Mouse (Mus musculus) embryonic stem cell, embryonic (primary cell): ENCODE measurements around the gene Tmem114.

ENCODE experiments used
- CTCF ChIA-PET, 4 experiments: fragments of 300-600 bp in 2 of 4; fragments of 350-600 bp in 2 of 4; sonication (Branson Sonifier 250); formaldehyde crosslinking; loops; one replicate each; lab custom pipeline; 2022; ENCODE audit warnings: inconsistent platforms in 2 of 4; lab: Charles Lee
- POLR2A ChIA-PET, 4 experiments: fragments of 300-600 bp in 2 of 4; fragments of 350-600 bp in 2 of 4; sonication (Branson Sonifier 250); formaldehyde crosslinking; loops; one replicate each; lab custom pipeline; 2022; ENCODE audit warnings: antibody characterized with exemption in 4 of 4, inconsistent platforms in 1 of 4; lab: Charles Lee

Gene Tmem114

DNA sequence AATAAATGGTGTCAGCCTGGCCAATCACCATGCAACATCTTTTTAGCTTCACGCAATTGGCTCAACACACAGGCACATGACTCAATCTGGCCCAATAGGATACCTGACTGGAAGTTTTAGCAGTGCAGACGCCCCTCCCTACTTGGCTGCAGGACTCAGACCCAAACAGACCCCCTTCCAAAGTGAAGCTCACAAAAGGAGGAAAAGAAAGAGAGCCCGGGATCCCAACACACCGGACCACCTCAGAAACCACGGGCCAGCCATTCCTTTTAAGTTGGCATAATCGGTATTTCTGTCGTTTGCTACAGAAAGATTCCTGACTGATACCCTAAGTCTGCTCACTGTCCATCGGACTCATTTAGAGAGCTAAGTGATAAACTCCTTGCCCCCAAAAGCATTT lies 5.3 kb downstream of the Tmem114 start:
- ChIA-PET POLR2A (interaction anchor here in 1 of 4 experiments (1.0 kb wide), 1 partner anchor 10 kb away, joined by 4 read pairs; no protein-coding TSS in a partner anchor), CTCF (interaction anchor here in 3 of 4 experiments (0.6 to 1.1 kb wide), 4 partner anchors 255 to 455 kb away, joined by 3 to 5 read pairs (median 4); no protein-coding TSS in a partner anchor)

DNA sequence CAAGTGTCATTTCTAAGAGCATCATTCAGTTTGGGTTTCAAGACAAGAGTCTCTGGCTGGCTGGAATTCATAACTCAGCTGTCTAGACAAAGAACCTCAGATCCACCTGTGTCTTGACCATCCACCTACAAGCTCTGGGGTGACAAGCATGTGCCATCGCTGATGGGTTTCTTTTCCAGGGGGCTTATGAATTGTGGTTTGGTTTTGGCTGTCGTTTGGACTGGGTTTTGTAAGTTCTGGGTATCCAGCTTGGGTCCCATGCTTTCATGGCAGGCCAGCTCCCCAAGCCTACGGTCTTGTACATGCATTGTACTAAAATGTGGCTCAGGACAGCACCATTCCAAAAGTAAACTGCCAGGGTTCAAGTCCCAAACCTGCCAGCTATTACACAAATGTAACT lies 6.8 kb downstream of the Tmem114 start:
- ChIA-PET POLR2A (no interaction called here), CTCF (interaction anchor here in 1 of 4 experiments (0.6 kb wide), 1 partner anchor 9 kb away, joined by 4 read pairs; no protein-coding TSS in a partner anchor)

DNA sequence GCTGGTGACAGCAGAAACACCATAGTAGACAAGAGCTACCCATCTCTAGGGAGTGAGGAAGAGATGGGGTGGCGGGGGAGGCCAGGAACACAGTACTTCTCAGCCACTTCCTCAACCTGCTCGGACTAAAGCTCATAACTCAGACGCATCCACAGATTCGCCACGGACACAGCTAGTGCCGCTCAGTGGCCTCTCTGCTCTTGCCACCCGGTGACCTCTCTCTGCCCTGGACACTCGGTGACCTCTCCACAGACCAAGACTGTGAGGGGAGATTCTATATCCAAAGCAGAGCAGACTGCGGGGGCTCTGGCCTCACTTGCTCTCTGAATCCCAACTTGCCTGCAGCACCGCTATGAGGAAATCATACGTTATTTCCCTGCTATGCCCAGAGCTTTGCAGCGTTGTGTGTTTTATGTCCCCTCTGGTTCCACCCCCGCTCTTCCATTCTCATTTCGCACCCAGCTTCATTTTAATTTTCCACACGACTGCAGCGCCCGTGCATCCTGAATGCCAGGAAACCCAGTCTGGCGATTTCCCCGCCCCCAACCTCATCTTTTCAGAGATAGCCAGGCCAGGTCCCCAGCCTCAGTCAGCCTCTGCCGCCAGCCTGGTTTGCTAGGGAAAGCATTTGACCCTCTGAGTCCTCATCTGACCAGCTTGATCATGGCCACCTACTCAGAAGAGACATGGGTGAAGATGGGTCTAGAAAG lies 7.8 kb downstream of the Tmem114 start:
- POLR2A ChIA-PET: interaction anchor here in 2 of 4 experiments (0.7 to 1.2 kb wide), 2 partner anchors 9 to 255 kb away, joined by 3 to 8 read pairs; partner anchors contain the start of gene Carhsp1 (in 1 of the 2)
- CTCF ChIA-PET: interaction anchor here in 2 of 4 experiments (0.7 to 0.9 kb wide), 2 partner anchors 142 to 490 kb away, joined by 3 read pairs; no protein-coding TSS in a partner anchor

DNA sequence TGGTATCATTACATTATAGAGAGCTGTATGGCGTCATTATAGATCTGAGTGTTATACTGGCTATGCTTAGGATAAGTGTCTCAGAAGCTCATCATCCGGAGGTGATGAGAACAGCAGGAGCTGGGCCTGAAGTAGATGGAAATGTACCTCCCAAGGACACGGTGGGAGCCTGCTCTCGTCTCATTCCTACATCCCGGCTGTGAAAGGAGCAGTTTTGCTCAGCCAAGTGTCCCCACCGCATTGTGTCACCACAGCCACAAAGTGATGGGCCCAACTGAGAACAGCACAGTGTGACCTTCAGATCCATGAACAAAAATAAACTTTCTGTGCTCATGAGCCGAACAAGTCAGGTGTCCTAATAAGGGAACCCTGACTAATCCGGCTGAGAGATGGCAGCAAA lies 8.9 kb downstream of the Tmem114 start:
- POLR2A ChIA-PET: interaction anchor here in 1 of 4 experiments (1.2 kb wide), 1 partner anchor 8 kb away, joined by 3 read pairs; no protein-coding TSS in a partner anchor

DNA sequence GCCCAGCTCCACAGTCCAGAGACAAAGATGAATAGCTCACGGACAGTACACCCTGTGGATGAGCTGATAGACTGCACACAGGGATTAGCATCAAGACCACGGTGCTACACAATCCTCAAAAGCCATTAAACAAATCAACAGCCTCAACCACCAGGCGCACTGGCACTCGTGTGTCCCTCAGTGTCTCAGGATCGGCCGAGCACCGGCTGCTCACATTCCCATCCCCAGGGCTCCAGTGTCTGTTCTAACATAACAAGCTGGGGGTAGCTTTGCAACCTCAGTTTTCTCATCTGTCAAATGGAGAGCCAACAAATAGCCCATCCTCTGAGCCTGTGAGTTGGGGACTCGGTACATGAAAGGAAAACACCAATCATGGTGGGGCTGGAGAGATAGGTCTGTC lies 11.5 kb downstream of the Tmem114 start:
- POLR2A ChIA-PET: interaction anchor here in 2 of 4 experiments (1.1 to 3.1 kb wide), 6 partner anchors 11 to 263 kb away, joined by 3 to 19 read pairs (median 4); partner anchors contain the start of gene Carhsp1 (in 2 of the 2)
- CTCF ChIA-PET: interaction anchor here in 3 of 4 experiments (0.6 to 3.2 kb wide), 7 partner anchors 54 to 437 kb away, joined by 3 to 40 read pairs (median 7); partner anchors contain the start of gene Carhsp1 (in 1 of the 3)

More for the DNA sequence above, 8.9 kb downstream of the Tmem114 start:
- CTCF ChIA-PET: no interaction called here

DNA sequence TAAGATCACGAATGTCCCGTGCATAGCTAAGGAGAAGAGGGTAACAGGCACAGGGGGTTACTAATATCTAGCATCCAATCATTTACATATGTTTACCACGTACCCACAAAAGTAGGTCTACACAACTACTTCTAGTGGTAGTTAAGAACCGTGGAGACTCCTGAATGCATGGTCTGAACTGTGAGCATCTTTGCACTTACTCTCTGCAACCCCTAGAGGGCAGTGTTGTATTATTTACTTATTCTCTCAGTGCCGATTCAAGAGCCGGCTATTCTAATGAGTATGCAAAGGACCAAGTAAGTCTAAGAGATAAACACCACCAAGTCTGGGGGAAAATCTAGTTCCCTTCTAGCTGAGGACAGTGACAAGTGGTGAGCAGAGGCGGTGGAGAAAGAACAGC lies 12.7 kb downstream of the Tmem114 start:
- ChIA-PET CTCF (interaction anchor here (0.6 to 3.2 kb wide), 30 partner anchors 9 to 469 kb away, joined by 3 to 40 read pairs (median 4); partner anchors contain the start of genes Carhsp1 (in 2 of the 4) and Mettl22 (in 1 of the 4)), POLR2A (interaction anchor here in 3 of 4 experiments (0.5 to 3.1 kb wide), 11 partner anchors 12 to 504 kb away, joined by 3 to 19 read pairs (median 3); partner anchors contain the start of genes Carhsp1 (in 3 of the 3), Mettl22 (in 1 of the 3) and Tmem114 (in 1 of the 3))

DNA sequence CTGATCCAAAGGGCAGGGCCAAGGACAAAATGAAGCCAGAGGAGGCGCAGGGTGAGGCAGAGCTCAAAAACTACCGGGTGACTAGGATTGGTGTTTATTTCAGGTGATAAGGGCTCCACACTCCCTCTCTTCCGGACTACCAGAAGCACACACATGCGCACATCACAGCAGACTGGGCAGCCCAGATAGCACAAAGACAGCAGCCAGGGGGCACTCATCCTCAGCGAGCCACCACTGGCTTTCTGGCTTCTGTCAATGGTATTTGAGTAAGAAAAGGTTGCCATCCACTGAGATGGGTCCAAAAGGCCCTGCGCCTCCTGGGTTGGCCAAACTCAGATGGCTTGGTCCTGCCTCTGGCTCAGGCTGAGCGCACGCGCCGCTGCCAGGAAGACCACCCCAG lies 15.7 kb downstream of the Tmem114 start:
- ChIA-PET CTCF (interaction anchor here in 3 of 4 experiments (0.6 to 1.6 kb wide), 16 partner anchors 9 to 362 kb away, joined by 3 to 8 read pairs (median 4); partner anchors contain the start of genes Carhsp1 (in 1 of the 3) and Mettl22 (in 1 of the 3)), POLR2A (interaction anchor here in 3 of 4 experiments (0.6 to 1.8 kb wide), 9 partner anchors 8 to 1633 kb away, joined by 3 to 11 read pairs (median 4); partner anchors contain the start of genes Carhsp1 (in 3 of the 3) and Mettl22 (in 1 of the 3))

DNA sequence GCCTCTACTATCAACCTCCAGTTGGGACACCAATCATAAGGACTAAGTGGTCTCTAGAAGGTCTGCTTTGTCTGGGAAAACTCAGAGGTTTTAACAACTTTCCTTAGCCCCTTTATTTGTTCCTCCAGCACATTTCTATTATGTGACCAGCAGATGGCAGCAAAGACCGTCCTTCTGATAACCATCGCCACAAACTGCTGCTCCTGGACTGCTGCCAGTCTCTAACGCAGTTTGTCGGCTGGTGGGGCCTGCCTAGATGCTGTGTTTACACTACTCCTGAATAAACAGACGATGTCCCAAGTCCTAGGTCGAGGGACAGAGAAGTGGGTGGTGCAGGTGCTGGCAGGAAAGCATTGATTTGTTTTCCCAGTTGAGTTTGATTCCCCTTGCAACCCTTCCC lies 18.2 kb downstream of the Tmem114 start:
- ChIA-PET CTCF (no interaction called here), POLR2A (interaction anchor here in 1 of 4 experiments (1.3 kb wide), 1 partner anchor 156 kb away, joined by 3 read pairs; no protein-coding TSS in a partner anchor)

DNA sequence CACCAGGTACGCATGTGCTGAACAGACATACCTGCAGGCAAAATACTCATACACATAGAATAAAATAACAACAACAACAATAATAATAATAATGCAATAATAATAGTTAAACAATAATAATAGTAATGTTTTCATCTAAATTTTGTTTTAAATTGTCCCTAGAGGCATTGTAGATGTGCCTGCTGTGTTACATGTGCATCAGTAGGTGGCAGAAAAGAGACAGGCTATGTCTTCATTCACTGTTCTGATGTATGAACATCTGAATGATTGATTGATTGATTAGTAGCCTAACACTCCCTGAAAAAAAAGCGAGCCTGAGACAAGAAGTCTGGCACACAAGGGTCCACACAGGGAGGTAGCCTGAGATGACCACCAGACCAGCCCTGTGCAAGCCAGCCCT lies 22.3 kb downstream of the Tmem114 start:
- ChIA-PET POLR2A (interaction anchor here in 2 of 4 experiments (1.2 to 1.3 kb wide), 2 partner anchors 68 to 269 kb away, joined by 3 read pairs; partner anchors contain the start of genes Carhsp1 (in 1 of the 2) and Mettl22 (in 1 of the 2)), CTCF (interaction anchor here in 1 of 4 experiments (0.7 kb wide), 1 partner anchor 10 kb away, joined by 3 read pairs; no protein-coding TSS in a partner anchor)

DNA sequence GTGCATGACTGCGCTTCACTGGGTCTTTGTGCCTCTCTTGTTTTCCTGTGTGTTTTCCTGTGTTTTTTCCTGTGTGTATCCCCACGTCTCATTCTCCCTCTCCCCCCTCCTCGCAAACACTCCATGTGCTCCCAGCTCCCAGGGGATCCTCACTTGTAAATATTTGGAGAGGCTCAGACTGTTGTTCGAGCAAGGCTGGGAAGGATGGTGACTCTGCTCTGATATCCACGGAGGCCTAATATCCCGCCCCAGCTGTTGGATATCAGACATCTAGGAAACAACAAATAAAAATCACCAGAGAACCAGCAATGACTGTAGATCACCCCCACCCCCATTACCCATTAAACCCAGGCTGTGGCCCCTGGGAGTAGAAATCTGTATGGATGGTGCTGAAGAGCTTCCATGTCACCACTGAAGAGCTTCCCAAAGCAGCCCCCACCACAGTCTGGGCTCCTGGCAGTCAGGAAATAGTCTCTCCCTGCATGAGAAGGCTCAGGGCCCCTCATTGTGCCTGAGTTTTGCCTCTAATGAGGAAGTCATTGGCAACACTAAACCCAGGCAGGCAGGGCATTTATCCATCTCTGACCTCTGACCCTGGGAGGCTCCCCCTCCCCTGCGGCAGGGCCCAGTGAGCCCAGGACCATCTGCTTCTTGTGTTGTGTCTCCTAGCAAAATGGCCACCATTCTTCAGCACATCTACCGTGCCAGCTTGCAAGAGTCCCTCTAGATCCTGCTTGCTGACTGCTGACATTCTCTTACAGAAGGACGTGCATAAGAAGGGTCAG lies 23.6 kb downstream of the Tmem114 start:
- CTCF ChIA-PET: interaction anchor here in 2 of 4 experiments (0.6 to 1.4 kb wide), 2 partner anchors 10 to 1079 kb away, joined by 3 to 4 read pairs; no protein-coding TSS in a partner anchor
- POLR2A ChIA-PET: no interaction called here

DNA sequence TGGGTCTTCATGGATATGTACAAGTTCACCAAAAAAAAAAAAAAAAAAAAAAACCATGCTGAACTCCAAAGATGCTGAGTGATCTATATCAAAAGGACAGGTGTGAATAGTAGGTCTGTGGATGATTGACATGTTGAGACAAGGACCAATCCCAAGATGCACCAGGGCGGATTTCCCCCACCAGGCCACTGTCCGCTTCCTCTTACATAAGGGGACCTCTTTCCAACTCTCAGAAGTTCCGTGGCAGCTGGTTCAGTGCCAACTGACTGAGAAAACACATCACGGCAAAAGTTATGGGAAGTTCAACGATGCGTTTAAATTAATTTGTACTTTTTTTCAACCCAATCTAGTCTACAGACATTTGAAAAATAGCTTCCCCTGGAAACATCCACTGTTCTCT lies 25.1 kb downstream of the Tmem114 start:
- ChIA-PET CTCF (interaction anchor here in 1 of 4 experiments (1.4 kb wide), 1 partner anchor 12 kb away, joined by 3 read pairs; no protein-coding TSS in a partner anchor), POLR2A (no interaction called here)

DNA sequence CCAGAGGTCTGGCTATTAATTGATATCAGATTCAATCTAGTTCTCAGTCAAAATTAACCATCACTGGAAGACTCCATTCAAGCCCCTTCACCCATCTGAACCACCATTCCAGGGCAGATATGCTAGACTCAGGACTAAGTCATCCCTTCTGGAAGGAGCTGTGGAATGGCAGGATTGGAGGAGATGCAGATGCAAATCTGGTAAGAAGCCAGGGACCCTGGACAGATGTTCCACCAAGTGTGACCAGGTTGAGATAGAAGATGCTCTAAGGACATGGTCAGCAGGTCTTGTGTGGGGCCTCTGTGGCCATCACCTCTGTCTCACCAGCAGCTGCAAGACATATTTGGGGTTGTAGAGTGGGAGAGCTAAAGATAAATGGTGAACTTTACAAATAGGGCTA lies 30.0 kb downstream of the Tmem114 start:
- CTCF ChIA-PET: no interaction called here
- POLR2A ChIA-PET: no interaction called here

DNA sequence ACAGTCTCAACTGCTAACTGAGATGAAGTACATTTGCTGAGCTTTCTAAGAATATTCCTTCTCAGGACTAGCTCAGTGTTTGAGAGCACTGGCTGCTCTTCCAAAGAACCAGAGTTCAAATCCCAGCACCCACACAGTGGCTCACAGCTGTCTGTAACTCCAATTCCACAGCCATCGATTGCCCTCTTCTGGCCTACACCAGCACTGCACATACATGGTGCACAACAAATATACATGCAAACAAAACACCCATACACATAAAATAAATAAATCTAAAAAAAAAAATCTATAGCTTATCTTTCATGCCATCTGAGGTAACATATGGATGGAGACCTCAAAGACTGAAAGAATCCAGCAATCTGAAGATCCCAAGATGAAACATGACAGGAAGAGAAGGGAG lies 36.4 kb downstream of the Tmem114 start:
- ChIA-PET CTCF (interaction anchor here in 3 of 4 experiments (0.6 to 1.0 kb wide), 7 partner anchors 9 to 1886 kb away, joined by 3 to 8 read pairs (median 3); no protein-coding TSS in a partner anchor), POLR2A (interaction anchor here in 1 of 4 experiments (0.7 kb wide), 1 partner anchor 89 kb away, joined by 4 read pairs; no protein-coding TSS in a partner anchor)

DNA sequence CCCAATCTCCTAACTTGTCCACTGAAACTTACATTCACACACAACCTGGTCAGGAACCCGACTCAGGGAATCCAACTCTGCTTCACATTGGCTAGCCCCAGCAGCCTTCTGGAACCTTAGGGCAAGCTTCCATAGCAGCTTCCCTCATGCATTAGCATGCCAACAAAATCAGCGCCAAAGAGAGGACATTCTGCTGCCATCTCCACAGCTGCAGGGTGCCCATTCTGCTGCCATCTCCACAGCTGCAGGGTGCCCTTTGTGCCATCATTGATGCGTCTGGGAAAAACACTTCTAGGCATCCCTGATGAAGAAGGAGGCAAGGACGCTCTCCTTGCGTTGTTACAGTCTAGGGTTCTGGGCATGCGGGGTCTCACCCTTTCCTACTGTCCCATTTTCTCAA lies 38.5 kb downstream of the Tmem114 start:
- CTCF ChIA-PET: interaction anchor here in 1 of 4 experiments (0.6 kb wide), 1 partner anchor 275 kb away, joined by 14 read pairs; no protein-coding TSS in a partner anchor
- POLR2A ChIA-PET: no interaction called here

DNA sequence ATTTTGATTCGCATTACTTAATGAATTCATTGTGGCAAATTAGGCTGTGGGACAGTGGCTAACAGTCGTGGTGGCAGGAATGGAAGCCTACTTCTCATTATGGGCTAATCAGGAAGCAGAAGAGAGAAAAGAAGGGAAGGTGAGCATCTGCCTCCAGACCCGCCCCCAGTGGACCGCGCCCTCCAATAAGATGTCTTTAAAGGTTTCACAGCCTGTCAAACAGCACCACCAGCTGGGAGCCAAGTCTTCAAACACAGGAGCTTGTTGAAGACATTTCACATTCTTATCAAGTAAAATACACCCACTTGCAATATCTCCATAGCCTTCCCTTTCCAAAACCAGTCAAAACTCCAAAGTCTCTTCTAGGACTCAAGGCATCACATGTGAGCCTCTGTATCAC lies 39.3 kb downstream of the Tmem114 start:
- POLR2A ChIA-PET: no interaction called here
- CTCF ChIA-PET: no interaction called here

DNA sequence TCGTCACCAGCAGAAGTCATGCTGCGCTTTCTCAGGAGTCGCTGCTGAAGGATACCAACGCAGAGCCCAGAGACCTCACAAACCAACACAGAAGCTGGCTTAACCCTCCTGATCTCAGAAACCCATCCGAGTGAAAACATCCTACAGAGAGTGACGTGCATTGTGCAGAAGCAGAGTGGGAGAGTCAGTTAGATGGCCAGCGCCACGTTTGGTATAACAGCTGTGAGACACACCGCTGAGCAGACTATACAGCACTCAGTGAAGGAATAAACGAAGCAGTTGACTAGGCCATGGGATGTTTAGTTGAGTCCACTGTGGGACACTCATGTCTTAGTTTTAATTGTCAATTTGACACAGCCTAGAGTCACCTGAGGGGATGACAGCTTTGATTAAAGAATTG lies 40.2 kb downstream of the Tmem114 start:
- CTCF ChIA-PET: no interaction called here
- POLR2A ChIA-PET: no interaction called here

DNA sequence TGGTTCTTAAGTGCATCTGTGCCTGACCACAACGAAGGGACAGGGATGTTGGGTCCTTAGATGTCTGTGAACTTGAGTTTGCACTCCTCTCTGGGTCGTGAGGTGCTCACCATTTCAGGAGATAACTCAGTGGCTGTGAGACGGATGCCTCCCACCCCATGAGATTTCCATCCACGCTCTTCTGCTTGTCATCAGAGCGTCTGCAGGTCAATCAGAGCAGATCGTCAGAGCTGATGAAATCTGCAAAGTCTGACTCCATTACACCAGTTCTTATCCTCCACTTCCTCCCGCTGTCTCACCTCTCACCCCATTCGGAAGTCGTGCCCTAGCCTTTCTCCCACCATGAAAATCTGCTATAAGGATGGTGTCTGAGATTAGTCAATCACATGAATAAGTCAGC lies 41.5 kb downstream of the Tmem114 start:
- CTCF ChIA-PET: no interaction called here
- POLR2A ChIA-PET: no interaction called here

DNA sequence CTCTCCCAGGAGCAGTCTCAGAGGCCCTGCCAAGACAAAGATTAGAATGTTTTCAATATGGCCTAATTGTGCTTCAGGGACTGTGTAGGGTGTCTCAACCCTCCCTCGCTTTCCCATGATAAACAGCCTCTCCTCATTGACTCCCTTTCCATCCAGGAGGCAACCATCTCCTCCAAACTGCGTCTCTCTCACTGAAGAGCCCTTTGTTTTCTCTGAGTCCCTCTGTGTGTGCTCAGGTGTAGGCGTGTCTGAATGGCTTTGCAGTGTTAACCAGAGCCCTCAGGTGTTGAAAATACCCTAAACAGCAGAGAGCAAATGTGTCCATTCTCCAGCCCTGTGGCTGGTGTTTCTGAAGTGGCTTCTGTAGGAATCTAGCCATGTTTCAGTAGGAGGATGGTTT lies 61.9 kb downstream of the Tmem114 start:
- CTCF ChIA-PET: no interaction called here
- POLR2A ChIA-PET: interaction anchor here in 1 of 4 experiments (0.6 kb wide), 1 partner anchor 337 kb away, joined by 3 read pairs; no protein-coding TSS in a partner anchor
